Mouse (Mus musculus): ENCODE measurements around the gene Gm21970. TPM values are rescaled to one million over a fixed set of nuclear protein-coding genes. Genes with fewer than 3 reads are reported as not detected.

Gm21970 gene
- not detected in 2 replicates for polyA plus RNA-seq (2014; fragmentation: Nextera tagmentation; extraction: Ambion mirVana)

DNA sequence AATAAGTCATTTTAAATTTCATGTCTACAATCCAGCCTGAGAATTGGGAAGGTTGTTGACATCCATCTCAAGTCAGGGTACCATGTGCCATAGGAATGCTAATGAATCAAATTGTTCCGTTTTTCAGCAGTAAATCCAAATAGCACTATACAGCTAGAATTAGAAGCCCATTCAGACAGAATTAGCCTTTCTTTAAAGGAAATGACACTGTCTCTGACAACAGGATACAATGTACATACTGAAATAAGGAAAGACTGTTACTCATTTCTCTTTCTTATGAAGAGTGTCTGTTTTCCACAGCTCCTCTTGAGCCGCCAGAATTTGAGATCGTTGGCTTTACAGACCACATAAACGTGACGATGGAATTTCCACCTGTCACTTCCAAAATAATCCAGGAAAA is at the start of gene Gm21970:
TSS of gene Gm21970 (plus strand) at position 301 of the 400 bp plus-strand sequence.
- Histone ChIP-seq H3K27me3 (ENCODE audit: control insufficient read depth, insufficient read depth, low read length) (no peaks in the 10 kb centered on the region), H3K9ac (replicated peaks; ENCODE audit: low read depth, low read length) (no peak within 1 kb of the TSS), H3K36me3 (ENCODE audit: control insufficient read depth, insufficient read depth, low read length) (peaks cover 16% of the 10 kb centered on the region), H3K9me3 (ENCODE audit: control insufficient read depth, low read length) (no peaks in the 10 kb centered on the region), H3K4me2 (ENCODE audit: low read depth, low read length) (no peak within 1 kb of the TSS), H3K4me3 (ENCODE audit: low read depth, low read length) (no peak within 1 kb of the TSS), H3K4me1 (ENCODE audit: control insufficient read depth, insufficient read depth, low read length) (no peaks in the 10 kb centered on the region), H3K27ac (ENCODE audit: low read depth, low read length) (no peak within 1 kb of the TSS)
- no peak for ATAC-seq (ENCODE audit: low read depth)
- 74% methylated on average over 5 of the region's 5 CpGs for WGBS

DNA sequence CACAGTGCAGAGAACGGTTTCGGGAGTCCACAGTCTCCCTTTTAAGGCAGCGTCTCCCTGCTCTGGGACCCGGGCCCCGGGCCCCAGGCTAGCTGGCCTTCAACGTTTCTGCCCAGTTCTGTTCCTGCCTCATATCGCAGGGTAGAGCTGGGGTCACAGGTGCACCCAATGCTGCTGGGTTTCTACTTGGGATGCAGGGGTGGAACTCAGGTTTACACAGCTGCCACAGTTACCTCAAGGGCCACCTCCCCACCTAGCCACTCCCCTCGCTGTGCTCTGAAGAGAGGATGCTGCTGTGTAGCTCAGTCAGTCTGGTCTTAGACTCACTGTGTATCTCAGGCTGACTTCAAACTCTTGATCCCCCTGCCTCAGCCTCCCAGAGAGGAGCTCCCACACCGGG is 45.0 kb upstream of the Gm21970 start:
- Histone ChIP-seq H3K36me3 (ENCODE audit: control insufficient read depth, insufficient read depth, low read length) (no peaks in the 10 kb centered on the region), H3K9ac (replicated peaks; ENCODE audit: low read depth, low read length) (no peak overlapping the region), H3K9me3 (ENCODE audit: control insufficient read depth, low read length) (no peaks in the 10 kb centered on the region), H3K27ac (ENCODE audit: low read depth, low read length) (no peak overlapping the region), H3K4me3 (ENCODE audit: low read depth, low read length) (no peak overlapping the region), H3K27me3 (ENCODE audit: control insufficient read depth, insufficient read depth, low read length) (peaks cover 11% of the 10 kb centered on the region), H3K4me2 (ENCODE audit: low read depth, low read length) (no peak overlapping the region), H3K4me1 (ENCODE audit: control insufficient read depth, insufficient read depth, low read length) (peaks cover 4% of the 10 kb centered on the region; the same call in 1 of the 2 replicates)
- ATAC-seq (ENCODE audit: low read depth) = no peak
- 71% methylated on average over 9 of the region's 9 CpGs for WGBS

DNA sequence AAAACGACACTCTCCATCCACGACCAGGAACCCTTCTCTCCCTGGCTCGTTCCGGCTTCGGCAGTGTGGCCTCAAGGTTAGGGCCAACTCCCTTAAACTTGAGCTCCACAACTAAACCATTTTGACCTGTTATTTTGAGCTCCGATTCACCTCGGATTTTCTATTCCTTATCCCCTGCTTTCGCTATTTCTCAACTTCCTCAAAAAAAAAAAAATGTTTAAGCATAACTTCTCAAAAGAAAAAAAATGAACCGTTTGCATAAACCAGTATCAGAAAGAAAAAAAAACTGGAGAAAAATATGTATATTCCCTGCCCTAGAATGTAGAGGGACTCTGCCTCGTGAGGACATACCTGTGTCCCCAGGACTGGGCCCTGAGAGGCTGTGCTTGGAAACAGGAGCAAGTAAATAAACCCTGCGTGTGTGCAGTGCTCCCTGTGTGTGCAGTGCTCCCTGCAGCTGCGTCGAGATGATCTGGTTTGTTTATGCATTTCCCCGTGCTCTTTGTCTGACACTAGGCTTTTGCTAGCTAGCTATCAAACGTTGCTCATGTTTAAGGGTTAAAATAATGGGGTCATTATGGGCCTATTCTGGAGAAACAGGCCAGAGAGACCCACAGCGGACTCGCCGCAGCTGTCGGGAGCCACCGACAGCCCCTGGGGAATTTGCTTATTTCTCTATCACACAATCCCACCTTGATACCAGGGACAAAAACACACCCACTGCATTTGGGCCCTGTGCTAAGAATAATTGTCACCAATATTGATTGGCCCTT is 43.8 kb upstream of the Gm21970 start:
- Histone ChIP-seq H3K4me3 (ENCODE audit: low read depth, low read length) (no peak overlapping the region), H3K27ac (ENCODE audit: low read depth, low read length) (no peak overlapping the region), H3K4me2 (ENCODE audit: low read depth, low read length) (no peak overlapping the region), H3K9ac (replicated peaks; ENCODE audit: low read depth, low read length) (no peak overlapping the region), H3K9me3 (ENCODE audit: control insufficient read depth, low read length) (no peaks in the 10 kb centered on the region), H3K36me3 (ENCODE audit: control insufficient read depth, insufficient read depth, low read length) (no peaks in the 10 kb centered on the region), H3K4me1 (ENCODE audit: control insufficient read depth, insufficient read depth, low read length) (peaks cover 4% of the 10 kb centered on the region; the same call in 1 of the 2 replicates), H3K27me3 (ENCODE audit: control insufficient read depth, insufficient read depth, low read length) (peaks cover 19% of the 10 kb centered on the region)
- ATAC-seq (ENCODE audit: low read depth) = no peak
- 56% methylated on average over 20 of the region's 20 CpGs for WGBS

DNA sequence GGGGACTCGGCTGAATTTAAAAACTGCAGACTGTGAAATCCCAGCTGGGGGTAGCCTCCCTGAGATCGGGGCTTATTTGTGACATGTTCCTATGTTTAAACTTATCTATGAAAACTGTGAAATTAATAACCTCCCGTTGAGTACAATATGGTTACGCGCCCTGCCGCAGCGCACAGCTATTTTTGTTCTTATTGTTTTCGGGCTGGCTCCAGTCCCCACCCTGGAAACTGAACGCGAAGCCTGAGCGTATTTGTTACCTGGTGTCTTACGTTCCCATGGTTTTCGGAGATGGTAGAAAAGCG is 43.3 kb upstream of the Gm21970 start:
- ATAC-seq (ENCODE audit: low read depth) = no peak
- Histone ChIP-seq H3K27ac (ENCODE audit: low read depth, low read length) (no peak overlapping the region), H3K9ac (replicated peaks; ENCODE audit: low read depth, low read length) (no peak overlapping the region), H3K4me2 (ENCODE audit: low read depth, low read length) (no peak overlapping the region), H3K27me3 (ENCODE audit: control insufficient read depth, insufficient read depth, low read length) (peaks cover 22% of the 10 kb centered on the region), H3K4me1 (ENCODE audit: control insufficient read depth, insufficient read depth, low read length) (peaks cover 4% of the 10 kb centered on the region; the same call in 1 of the 2 replicates), H3K4me3 (ENCODE audit: low read depth, low read length) (no peak overlapping the region), H3K9me3 (ENCODE audit: control insufficient read depth, low read length) (no peaks in the 10 kb centered on the region), H3K36me3 (ENCODE audit: control insufficient read depth, insufficient read depth, low read length) (no peaks in the 10 kb centered on the region)
- 50% methylated on average over 14 of the region's 14 CpGs for WGBS

DNA sequence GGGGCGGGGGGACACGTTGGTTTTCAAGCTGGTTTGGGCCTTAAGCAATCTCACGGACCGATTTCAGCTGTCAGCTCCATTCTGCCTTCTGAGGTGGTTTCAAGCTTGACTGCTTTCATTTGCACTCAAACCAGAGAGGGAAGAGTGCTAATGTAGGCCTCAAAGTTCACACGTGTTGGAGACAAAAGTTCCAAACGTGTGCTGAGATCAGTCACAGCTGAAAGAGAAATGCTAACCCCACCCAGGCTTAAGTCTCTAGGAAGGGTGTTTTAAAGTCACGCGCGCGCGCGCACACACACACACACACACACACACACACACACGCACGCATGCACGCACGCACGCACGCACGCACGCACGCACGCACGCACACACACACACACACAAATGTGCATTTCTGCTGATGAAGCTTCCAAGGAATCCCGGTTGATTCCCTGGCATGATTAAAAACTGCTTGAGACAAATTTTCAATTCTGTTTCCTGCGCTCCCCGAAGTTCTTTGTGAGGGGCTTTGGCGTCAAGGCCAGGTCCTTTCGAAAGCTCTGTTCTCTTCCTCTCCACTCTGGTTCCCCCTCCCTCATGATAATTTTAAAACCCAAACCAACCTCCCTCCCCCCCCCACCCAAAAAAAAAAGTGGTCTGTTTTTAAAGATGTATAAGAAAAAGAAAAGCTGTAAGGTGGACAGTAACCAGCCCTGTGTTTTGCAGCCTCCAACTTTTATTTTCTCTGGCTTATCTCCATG is 42.8 kb upstream of the Gm21970 start:
- peaks cover 22% of the 10 kb centered on the region for H3K27me3 ChIP-seq (ENCODE audit: control insufficient read depth, insufficient read depth, low read length)
- H3K9me3 ChIP-seq (ENCODE audit: control insufficient read depth, low read length) = no peaks in the 10 kb centered on the region
- no peaks in the 10 kb centered on the region for H3K36me3 ChIP-seq (ENCODE audit: control insufficient read depth, insufficient read depth, low read length)
- WGBS = 68% methylated on average over 28 of the region's 28 CpGs
- ATAC-seq (ENCODE audit: low read depth) = no peak
- no peak overlapping the region for H3K4me3 ChIP-seq (ENCODE audit: low read depth, low read length)
- H3K4me1 ChIP-seq (ENCODE audit: control insufficient read depth, insufficient read depth, low read length) = peaks cover 4% of the 10 kb centered on the region; the same call in 1 of the 2 replicates
- no peak overlapping the region for H3K27ac ChIP-seq (ENCODE audit: low read depth, low read length)
- no peak overlapping the region for H3K4me2 ChIP-seq (ENCODE audit: low read depth, low read length)
- H3K9ac ChIP-seq (replicated peaks; ENCODE audit: low read depth, low read length) = no peak overlapping the region

DNA sequence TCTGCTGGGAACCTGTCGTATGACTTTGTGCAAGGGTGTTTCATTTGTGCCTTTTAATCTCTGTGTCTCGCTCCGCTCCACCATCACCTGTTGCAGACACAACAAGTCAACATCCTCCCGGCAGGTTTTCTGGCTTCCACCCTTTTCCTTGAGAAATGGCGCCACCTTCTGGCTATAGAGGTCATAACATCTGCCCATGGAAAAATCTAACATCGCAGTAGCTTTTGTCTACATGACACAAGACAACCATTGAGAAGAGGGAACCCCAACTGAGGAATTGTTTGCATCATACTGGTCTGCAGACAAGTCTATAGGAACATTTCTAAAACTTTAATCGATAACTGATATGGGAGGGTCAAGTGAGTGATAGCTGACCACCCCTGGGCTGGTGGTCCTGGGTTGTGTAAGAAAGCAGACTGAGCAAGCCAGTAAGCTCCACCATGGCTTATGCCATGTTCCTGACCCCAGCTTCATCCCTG is 39.4 kb upstream of the Gm21970 start:
- H3K27ac ChIP-seq (ENCODE audit: low read depth, low read length) = no peak overlapping the region

DNA sequence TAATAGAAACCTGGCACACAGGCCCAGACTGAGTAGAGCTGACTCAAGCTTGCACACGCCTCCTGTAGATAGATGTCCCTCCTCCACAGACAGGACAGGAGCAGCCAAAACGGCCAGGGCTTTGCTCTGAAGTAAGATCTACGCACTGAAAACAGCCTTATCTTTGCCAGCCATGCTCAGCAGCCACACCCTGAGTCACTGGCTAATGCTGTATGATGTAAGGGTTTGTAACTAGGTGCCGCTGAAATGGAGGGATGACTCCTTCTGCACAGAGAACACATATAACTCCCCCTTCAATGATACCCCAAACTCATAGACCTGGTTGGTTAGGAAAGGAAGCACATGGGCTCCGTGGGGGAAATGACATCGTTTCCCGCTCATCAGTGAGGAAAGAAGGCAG is 38.8 kb upstream of the Gm21970 start:
- Histone ChIP-seq H3K36me3 (ENCODE audit: control insufficient read depth, insufficient read depth, low read length) (no peaks in the 10 kb centered on the region), H3K27ac (ENCODE audit: low read depth, low read length) (no peak overlapping the region), H3K9me3 (ENCODE audit: control insufficient read depth, low read length) (no peaks in the 10 kb centered on the region), H3K4me3 (ENCODE audit: low read depth, low read length) (no peak overlapping the region), H3K27me3 (ENCODE audit: control insufficient read depth, insufficient read depth, low read length) (peaks cover 20% of the 10 kb centered on the region), H3K9ac (replicated peaks; ENCODE audit: low read depth, low read length) (no peak overlapping the region), H3K4me1 (ENCODE audit: control insufficient read depth, insufficient read depth, low read length) (peaks cover 4% of the 10 kb centered on the region; the same call in 1 of the 2 replicates), H3K4me2 (ENCODE audit: low read depth, low read length) (no peak overlapping the region)
- WGBS = 74% methylated on average over 7 of the region's 7 CpGs
- ATAC-seq (ENCODE audit: low read depth) = no peak

More for the DNA sequence above, 39.4 kb upstream of the Gm21970 start:
- H3K9me3 ChIP-seq (ENCODE audit: control insufficient read depth, low read length) = no peaks in the 10 kb centered on the region
- no peak overlapping the region for H3K4me2 ChIP-seq (ENCODE audit: low read depth, low read length)
- no peak overlapping the region for H3K4me3 ChIP-seq (ENCODE audit: low read depth, low read length)
- H3K36me3 ChIP-seq (ENCODE audit: control insufficient read depth, insufficient read depth, low read length) = no peaks in the 10 kb centered on the region
- H3K9ac ChIP-seq (replicated peaks; ENCODE audit: low read depth, low read length) = no peak overlapping the region
- peaks cover 4% of the 10 kb centered on the region; the same call in 1 of the 2 replicates for H3K4me1 ChIP-seq (ENCODE audit: control insufficient read depth, insufficient read depth, low read length)
- ATAC-seq (ENCODE audit: low read depth) = 0 out of 2 replicates have a peak, but pooled peaks have one; percentile 31
- peaks cover 20% of the 10 kb centered on the region for H3K27me3 ChIP-seq (ENCODE audit: control insufficient read depth, insufficient read depth, low read length)
- WGBS = 7% methylated on average over 7 of the region's 7 CpGs

DNA sequence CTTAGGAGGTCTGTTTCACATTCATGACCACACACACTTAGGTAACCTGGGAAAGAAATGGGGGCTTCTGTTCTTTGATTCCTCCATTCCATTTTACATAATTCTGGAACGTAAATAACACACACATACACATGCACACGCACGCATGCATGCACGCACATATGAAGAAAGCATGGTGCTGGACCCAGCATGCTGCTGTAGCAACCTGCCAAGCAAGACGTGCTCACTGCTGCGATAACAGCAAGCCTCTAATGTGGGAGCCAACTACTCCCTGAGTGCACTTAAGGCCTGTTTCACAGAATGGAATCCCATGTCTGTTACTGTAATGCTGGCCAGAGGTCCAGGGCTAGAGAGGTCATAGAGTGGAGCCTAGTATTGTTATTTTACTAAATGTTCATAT is 38.3 kb upstream of the Gm21970 start:
- H3K27ac ChIP-seq (ENCODE audit: low read depth, low read length) = no peak overlapping the region
- H3K36me3 ChIP-seq (ENCODE audit: control insufficient read depth, insufficient read depth, low read length) = no peaks in the 10 kb centered on the region
- H3K9me3 ChIP-seq (ENCODE audit: control insufficient read depth, low read length) = no peaks in the 10 kb centered on the region
- no peaks in the 10 kb centered on the region for H3K4me1 ChIP-seq (ENCODE audit: control insufficient read depth, insufficient read depth, low read length)
- 83% methylated on average over 6 of the region's 6 CpGs for WGBS
- H3K27me3 ChIP-seq (ENCODE audit: control insufficient read depth, insufficient read depth, low read length) = peaks cover 20% of the 10 kb centered on the region
- no peak for ATAC-seq (ENCODE audit: low read depth)
- H3K9ac ChIP-seq (replicated peaks; ENCODE audit: low read depth, low read length) = no peak overlapping the region
- no peak overlapping the region for H3K4me2 ChIP-seq (ENCODE audit: low read depth, low read length)
- no peak overlapping the region for H3K4me3 ChIP-seq (ENCODE audit: low read depth, low read length)

DNA sequence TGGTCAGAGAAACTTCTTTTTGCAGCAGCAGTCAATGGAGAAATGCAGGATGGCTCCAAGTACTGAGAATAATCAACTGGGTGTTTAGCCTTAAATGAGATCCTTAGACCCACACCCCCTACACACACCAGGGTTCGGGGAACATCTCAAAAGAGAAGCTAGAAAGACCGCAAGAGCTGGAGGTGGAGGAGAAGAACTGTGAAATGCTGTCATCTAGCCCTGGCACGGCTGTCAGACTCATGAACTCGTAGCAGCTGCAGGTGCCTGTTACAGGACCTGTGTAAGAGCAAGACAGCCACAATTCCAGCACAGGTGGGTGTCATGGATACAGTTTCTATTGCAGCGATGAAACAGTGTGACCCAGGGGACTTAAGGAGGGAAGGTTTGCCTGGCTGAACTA is 37.9 kb upstream of the Gm21970 start:
- Histone ChIP-seq H3K4me3 (ENCODE audit: low read depth, low read length) (no peak overlapping the region), H3K27ac (ENCODE audit: low read depth, low read length) (no peak overlapping the region), H3K36me3 (ENCODE audit: control insufficient read depth, insufficient read depth, low read length) (no peaks in the 10 kb centered on the region), H3K9me3 (ENCODE audit: control insufficient read depth, low read length) (no peaks in the 10 kb centered on the region), H3K9ac (replicated peaks; ENCODE audit: low read depth, low read length) (no peak overlapping the region), H3K4me2 (ENCODE audit: low read depth, low read length) (no peak overlapping the region), H3K27me3 (ENCODE audit: control insufficient read depth, insufficient read depth, low read length) (peaks cover 20% of the 10 kb centered on the region), H3K4me1 (ENCODE audit: control insufficient read depth, insufficient read depth, low read length) (no peaks in the 10 kb centered on the region)
- 85% methylated on average over 5 of the region's 5 CpGs for WGBS
- ATAC-seq (ENCODE audit: low read depth) = no peak
